Mouse (Mus musculus): Measurements from ENCODE around the gene Hist2h2ac. TPM values are rescaled to one million over a fixed set of nuclear protein-coding genes. Genes with fewer than 3 reads are reported as not detected.

Gene Hist2h2ac
- polyA plus RNA-seq, 1 experiment from 2014 or later, result 3.4 TPM

GRCm38 (mm10) chr3:96263558-96264403 is 43.1 kb upstream of the Hist2h2ac start:
- ChIA-PET CTCF (interaction anchor here (0.8 to 2.6 kb wide), 6 partner anchors 21 to 198 kb away, joined by 3 to 9 read pairs (median 3); partner anchors contain the start of genes Bola1 and Hist2h2ab), POLR2A (interaction anchor here (0.5 to 2.8 kb wide), 10 partner anchors 10 to 164 kb away, joined by 3 to 13 read pairs (median 6); partner anchors contain the start of genes Bola1, Hist2h2aa1, Hist2h2ab and Hist2h2ac)
- peak; percentile 5 for TF ChIP-seq CTCF (IDR thresholded peaks at IDR 0.05)
- in situ Hi-C loops (cut with MboI; ENCODE audit: low pct_unique_long_range_greater_than_20kb), result loop anchor here (10.0 kb wide), 1 partner anchor 199 kb away; no protein-coding TSS in a partner anchor
- H3K27me3 ChIP-seq, result no peaks in the 10 kb centered on the region
- ATAC-seq (no peak), DNase-seq (ENCODE audit: low read depth, low spot score) (no peak)

GRCm38 (mm10) chr3:96262979-96263550 is 42.4 kb upstream of the Hist2h2ac start, which contains the start of gene Hist2h4:
Hist2h4 (minus strand) TSS chr3:96263311.
- CTCF ChIA-PET, result interaction anchor here (0.8 to 2.6 kb wide), 8 partner anchors 9 to 197 kb away, joined by 3 to 9 read pairs (median 3); partner anchors contain the start of genes Bola1 and Hist2h2ab
- H3K27me3 ChIP-seq, result no peaks in the 10 kb centered on the region
- POLR2A ChIA-PET, result interaction anchor here (0.5 to 2.8 kb wide), 11 partner anchors 9 to 165 kb away, joined by 3 to 13 read pairs (median 6); partner anchors contain the start of genes Bola1, Hist2h2aa1 and Hist2h2ab
- ATAC-seq (peak; percentile 66), DNase-seq (ENCODE audit: low read depth, low spot score) (peak; percentile 97)
- in situ Hi-C loops (cut with MboI; ENCODE audit: low pct_unique_long_range_greater_than_20kb), result loop anchor here (10.0 kb wide), 1 partner anchor 198 kb away; no protein-coding TSS in a partner anchor
- TF ChIP-seq CTCF (IDR thresholded peaks at IDR 0.05), result peak; percentile 93

- H3K27me3 ChIP-seq, result no peaks in the 10 kb centered on the region
- peak; percentile 59 for ATAC-seq
- in situ Hi-C loops (cut with MboI; ENCODE audit: low pct_unique_long_range_greater_than_20kb), result loop anchor here (10.0 kb wide), 1 partner anchor 198 kb away; no protein-coding TSS in a partner anchor
- no peak for TF ChIP-seq CTCF (IDR thresholded peaks at IDR 0.05)
- POLR2A ChIA-PET, result interaction anchor here (0.6 to 2.8 kb wide), 15 partner anchors 8 to 1039 kb away, joined by 3 to 13 read pairs (median 4); partner anchors contain the start of genes Bola1, Hist2h2aa1, Hist2h2ab and Hist2h2ac
- DNase-seq (ENCODE audit: low read depth, low spot score), result no peak
- CTCF ChIA-PET, result interaction anchor here (0.6 to 2.6 kb wide), 16 partner anchors 9 to 362 kb away, joined by 3 to 9 read pairs (median 3); partner anchors contain the start of genes Bola1 and Hist2h2ab
Measured at GRCm38 (mm10) chr3:96262216-96262875, 41.7 kb upstream of the Hist2h2ac start.

GRCm38 (mm10) chr3:96261623-96262022 is 40.9 kb upstream of the Hist2h2ac start:
- TF ChIP-seq CTCF (IDR thresholded peaks at IDR 0.05), result peak; percentile 52
- no peak for ATAC-seq
- no peaks in the 10 kb centered on the region for H3K27me3 ChIP-seq
- ChIA-PET CTCF (interaction anchor here (0.6 to 2.6 kb wide), 14 partner anchors 10 to 361 kb away, joined by 3 to 9 read pairs (median 3); partner anchors contain the start of genes Bola1 and Hist2h2ab), POLR2A (interaction anchor here (0.6 to 2.8 kb wide), 10 partner anchors 7 to 405 kb away, joined by 3 to 13 read pairs (median 6); partner anchors contain the start of genes Bola1, Hist2h2ab, Hist2h2ac and Hist2h2be)
- no peak for DNase-seq (ENCODE audit: low read depth, low spot score)
- in situ Hi-C loops (cut with MboI; ENCODE audit: low pct_unique_long_range_greater_than_20kb), result loop anchor here (10.0 kb wide), 1 partner anchor 197 kb away; no protein-coding TSS in a partner anchor

GRCm38 (mm10) chr3:96260220-96260619 is 39.5 kb upstream of the Hist2h2ac start:
- ChIA-PET CTCF (interaction anchor here (1.3 kb wide), 1 partner anchor 15 kb away, joined by 3 read pairs; the partner anchor contains the start of gene Hist2h2aa1), POLR2A (no interaction called here)
- in situ Hi-C loops (cut with MboI; ENCODE audit: low pct_unique_long_range_greater_than_20kb), result loop anchor here (10.0 kb wide), 1 partner anchor 195 kb away; no protein-coding TSS in a partner anchor
- TF ChIP-seq CTCF (IDR thresholded peaks at IDR 0.05), result no peak
- ATAC-seq (no peak), DNase-seq (ENCODE audit: low read depth, low spot score) (no peak)
- H3K27me3 ChIP-seq, result no peaks in the 10 kb centered on the region

GRCm38 (mm10) chr3:96257190-96257589 is 36.5 kb upstream of the Hist2h2ac start:
- POLR2A ChIA-PET, result interaction anchor here (0.6 kb wide), 1 partner anchor 26 kb away, joined by 6 read pairs; no protein-coding TSS in a partner anchor
- in situ Hi-C loops (cut with MboI; ENCODE audit: low pct_unique_long_range_greater_than_20kb), result no loop called here
- DNase-seq (ENCODE audit: low read depth, low spot score) (no peak), ATAC-seq (no peak)
- CTCF ChIA-PET, result no interaction called here
- H3K27me3 ChIP-seq, result no peaks in the 10 kb centered on the region
- TF ChIP-seq CTCF (IDR thresholded peaks at IDR 0.05), result no peak

- ChIA-PET POLR2A (interaction anchor here (0.8 to 2.2 kb wide), 2 partner anchors 13 to 37 kb away, joined by 5 to 7 read pairs; partner anchors contain the start of genes Bola1, Hist2h2ab, Hist2h2bb and Hist2h3b), CTCF (interaction anchor here (0.7 to 1.3 kb wide), 2 partner anchors 21 to 89 kb away, joined by 3 read pairs; no protein-coding TSS in a partner anchor)
- no peaks in the 10 kb centered on the region for H3K27me3 ChIP-seq
- ATAC-seq (no peak), DNase-seq (ENCODE audit: low read depth, low spot score) (no peak)
- in situ Hi-C loops (cut with MboI; ENCODE audit: low pct_unique_long_range_greater_than_20kb), result no loop called here
- TF ChIP-seq CTCF (IDR thresholded peaks at IDR 0.05), result no peak
Measured at GRCm38 (mm10) chr3:96255926-96256593, 35.4 kb upstream of the Hist2h2ac start.

- no peak for TF ChIP-seq CTCF (IDR thresholded peaks at IDR 0.05)
- no peaks in the 10 kb centered on the region for H3K27me3 ChIP-seq
- ATAC-seq (no peak), DNase-seq (ENCODE audit: low read depth, low spot score) (no peak)
- in situ Hi-C loops (cut with MboI; ENCODE audit: low pct_unique_long_range_greater_than_20kb), result no loop called here
- CTCF ChIA-PET, result no interaction called here
- POLR2A ChIA-PET, result interaction anchor here (2.2 to 2.8 kb wide), 2 partner anchors 8 to 15 kb away, joined by 7 read pairs; partner anchors contain the start of genes Hist2h2bb, Hist2h3b and Hist2h4
Measured at GRCm38 (mm10) chr3:96254683-96255355, 34.1 kb upstream of the Hist2h2ac start.

All from Patski (cell line).